Mouse (Mus musculus): ENCODE data around the gene Rasal3.

Gene Rasal3

DNA sequence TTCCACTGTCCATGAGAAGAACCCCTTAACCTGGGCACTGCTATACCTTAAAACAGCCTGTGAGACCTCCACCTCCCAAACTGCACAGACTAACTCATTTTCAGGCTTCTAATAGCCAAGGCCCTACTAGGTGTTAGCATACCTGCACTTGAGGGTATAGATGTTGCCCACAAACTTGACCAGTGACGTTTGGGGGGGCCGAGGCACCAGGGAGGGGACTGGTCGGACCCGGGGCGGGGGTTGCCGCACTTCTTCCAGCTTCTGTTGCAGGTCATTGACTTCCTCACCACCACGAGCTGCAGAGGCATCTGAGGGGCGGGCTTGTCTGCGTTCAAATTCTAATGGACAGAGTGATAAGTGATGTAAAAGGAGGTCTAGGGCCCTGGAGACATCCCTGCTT is 47.1 kb downstream of the Rasal3 start:
- in situ Hi-C loops (cut with MseI, MboI): no loop called here

DNA sequence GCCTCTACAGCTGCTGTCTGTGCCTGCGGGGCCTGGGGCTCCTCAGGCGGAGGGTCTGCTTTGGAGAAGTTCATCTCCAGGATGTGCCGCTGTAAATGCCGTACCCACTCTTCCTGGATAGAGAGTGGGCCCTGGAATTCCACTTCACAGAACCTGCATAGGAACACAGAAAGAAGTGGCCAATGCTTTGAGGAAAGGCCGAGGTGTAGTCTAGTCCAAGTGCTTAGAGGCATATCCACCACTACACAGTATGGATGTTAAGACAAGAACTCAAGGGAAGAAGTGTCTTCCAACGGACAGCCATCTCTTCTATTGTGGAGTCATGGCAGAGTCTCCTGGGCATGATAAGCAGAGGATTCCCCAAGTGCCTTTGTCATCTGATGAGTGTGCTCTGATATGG is 48.4 kb downstream of the Rasal3 start:
- in situ Hi-C loops (cut with MseI, MboI): no loop called here

DNA sequence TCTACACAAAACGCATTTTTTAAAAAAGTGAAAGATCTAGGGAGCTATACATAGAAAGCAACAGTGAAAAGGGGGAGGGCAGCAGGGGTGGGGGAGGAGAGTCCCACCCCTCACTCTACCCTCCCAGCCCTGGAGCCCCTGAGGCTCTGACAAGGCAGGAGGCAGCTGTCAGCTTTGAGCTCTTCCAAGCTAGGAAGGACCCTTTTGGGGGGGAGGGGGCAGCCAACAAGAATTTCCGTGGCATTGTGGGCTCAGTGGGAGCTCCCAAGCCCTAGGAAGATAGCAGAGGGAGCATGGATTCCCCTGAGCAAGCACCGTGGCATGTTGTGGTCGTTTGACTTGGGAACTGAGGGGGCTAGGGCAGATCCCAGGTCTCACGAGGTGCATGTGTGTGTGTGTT is 49.2 kb downstream of the Rasal3 start:
- in situ Hi-C loops (cut with MseI, MboI): no loop called here

DNA sequence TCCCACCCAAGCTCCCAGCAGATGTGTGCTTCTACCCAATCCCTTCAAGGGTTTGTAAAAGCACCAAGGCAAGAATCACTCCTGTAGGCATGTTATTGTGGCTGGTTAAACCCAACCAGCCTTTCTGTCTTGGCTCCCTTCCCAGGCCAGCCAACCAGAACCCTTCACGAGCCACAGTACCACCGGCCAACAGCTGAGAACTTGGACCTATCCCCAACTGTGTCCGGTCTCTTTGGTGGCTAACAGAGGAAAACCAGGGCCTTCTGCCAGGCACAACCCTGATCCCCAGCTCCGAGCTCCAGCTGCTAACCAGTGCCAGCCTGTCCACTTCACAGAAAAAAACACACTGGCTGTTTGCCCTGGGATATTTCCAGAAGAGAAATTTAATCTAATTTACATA is 49.7 kb downstream of the Rasal3 start:
- in situ Hi-C loops (cut with MseI, MboI): no loop called here

DNA sequence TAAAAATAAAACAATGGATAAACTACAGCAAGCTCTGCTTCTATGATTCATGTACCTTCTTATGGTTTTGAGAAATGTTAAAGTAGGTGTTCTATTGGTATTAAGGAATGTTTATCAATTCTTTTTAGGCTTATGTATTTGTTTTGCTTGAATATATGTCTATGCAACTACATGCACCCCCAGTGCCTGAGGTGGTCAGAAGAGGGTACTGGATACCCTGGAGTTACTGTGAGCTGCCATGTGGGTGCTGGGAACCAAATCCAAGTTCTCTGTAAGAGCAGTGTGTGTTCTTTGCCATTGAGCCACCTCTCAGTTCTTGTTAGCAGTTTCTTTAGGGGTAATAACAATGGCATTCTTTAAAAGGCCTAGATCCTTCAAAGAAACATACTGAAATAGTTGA is 51.7 kb downstream of the Rasal3 start:
- in situ Hi-C loops (cut with MseI, MboI): no loop called here

DNA sequence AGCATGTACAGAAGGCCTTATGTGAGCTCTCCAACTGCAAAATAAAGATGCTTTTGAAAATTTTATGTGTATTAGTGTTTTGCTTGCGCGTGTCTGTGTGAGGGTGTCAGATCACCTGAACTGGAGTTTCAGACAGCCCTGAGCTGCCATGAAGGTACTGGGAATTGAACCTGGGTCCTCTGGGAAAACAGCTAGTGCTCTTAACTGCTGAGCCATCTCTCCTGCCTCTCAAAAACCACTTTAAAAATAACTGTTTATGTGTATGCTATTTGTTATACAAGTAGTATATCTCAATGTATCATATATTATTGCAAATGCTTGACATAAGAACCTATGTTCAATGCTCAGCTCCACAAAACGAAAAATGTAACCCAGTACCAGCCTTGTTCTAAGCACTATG is 52.1 kb downstream of the Rasal3 start:
- in situ Hi-C loops (cut with MseI, MboI): no loop called here

DNA sequence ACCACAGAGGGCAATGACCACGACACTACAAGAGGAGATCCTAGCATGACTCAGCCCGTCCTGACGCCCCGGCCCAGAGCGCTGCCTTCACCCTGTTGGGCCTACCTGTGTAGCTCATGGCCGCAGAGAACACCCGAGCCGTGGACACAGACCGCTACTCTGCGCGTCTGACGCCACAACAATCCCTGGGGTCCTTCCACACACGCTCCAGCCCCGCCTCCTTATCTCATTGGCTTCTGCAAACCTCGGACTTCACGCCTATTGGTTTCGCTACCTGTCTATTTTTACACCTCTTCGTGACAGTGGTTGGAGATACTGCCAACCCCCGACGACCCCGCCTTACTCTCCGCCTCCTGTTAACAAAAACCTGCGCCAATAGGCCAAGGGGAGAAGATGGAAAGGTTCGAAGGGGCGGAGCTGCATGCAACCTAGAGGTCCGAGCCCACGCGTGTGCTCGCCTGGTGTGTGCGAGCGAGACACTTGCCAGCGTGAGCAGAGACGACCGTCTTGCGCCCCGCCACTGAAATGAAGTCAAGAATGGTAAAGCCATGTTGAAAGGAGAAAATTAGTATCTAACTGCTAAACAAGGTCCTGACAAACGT is 52.9 kb downstream of the Rasal3 start, which contains the start of gene Akap8l:
Gene Akap8l (minus strand): TSS at position 226 of the 602 bp plus-strand sequence.
- in situ Hi-C loops (cut with MseI, MboI): no loop called here

DNA sequence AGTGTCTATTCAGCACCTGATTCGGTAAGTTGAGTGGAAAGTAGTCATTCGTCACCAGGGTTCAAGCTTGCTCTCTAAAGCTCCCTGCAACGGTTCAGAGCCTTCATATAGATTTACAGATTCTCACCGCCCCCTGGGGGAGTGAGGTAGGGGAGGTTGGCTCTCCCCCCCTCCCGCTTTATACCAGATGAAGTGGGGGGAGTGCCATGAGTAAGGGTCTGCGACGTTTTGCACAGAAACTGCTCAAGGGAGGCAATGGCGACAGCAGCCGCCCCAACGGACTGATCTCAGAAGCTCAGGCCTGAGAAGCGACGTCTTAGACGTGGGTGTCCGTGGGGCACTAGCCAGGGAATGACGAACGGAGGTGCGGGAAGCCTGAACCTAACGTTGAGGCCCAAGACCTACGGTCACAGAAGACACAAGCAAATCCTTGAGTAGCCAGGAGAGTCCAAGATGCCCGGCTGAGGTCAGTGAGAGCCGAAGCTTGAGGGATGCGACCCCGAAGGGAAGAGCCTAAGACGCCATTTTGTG is 53.5 kb downstream of the Rasal3 start:
- in situ Hi-C loops (cut with MseI, MboI): loop anchor here (5.0 to 10.0 kb wide), 3 partner anchors 82 to 145 kb away; no protein-coding TSS in a partner anchor

DNA sequence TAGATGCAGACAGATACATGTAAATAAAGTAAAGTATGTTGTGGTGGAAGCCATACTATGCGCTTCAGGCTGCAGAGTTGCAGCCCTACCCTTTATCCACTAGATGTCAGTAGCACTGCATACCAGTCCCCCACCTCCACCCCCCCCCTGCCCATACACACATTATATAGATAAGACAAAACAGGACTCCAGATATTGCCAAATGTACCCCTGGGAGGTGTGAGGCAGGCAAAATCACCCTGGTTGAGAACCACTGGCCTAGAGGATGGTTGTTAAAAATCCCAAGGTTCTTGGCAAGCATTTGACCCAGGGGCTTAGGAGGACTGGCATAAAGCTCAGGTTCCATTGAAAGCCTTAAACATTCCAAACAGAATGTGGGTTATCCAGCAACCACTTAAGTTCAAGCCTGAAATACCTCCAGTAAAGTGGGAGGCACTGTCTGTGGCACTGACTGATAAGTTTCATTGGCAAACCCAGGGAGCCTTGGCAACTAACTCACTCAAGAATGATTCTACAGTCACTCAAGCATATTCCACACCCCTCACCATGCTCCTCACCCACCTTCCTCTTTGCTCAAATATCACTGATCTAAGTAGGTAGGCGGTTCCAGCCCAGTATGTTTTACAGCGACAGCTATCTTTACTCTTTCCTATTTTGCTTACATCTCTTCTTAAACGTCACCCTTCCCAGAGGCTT is 54.2 kb downstream of the Rasal3 start:
- in situ Hi-C loops (cut with MseI, MboI): loop anchor here (5.0 to 10.0 kb wide), 3 partner anchors 83 to 146 kb away; no protein-coding TSS in a partner anchor

DNA sequence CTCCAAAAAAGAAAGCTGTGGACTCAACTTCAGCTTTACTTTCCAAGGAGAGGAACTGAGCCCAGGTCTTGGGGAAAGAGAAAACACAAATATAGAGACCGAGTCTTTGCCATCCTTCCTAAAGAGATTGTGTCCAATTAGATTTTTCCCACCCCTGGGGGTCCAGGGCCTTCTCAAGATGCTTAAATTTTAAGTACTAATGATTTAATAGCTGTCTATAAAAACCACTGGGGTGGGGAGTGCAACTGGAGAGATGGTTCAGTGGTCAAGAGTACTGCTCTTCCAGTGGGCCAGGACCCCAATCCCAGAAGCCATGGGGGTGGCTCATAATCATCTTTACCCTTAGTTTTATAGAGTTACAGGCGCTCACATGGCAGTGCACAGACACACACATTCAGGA is 55.0 kb downstream of the Rasal3 start:
- in situ Hi-C loops (cut with MseI, MboI): loop anchor here (5.0 to 10.0 kb wide), 3 partner anchors 84 to 146 kb away; no protein-coding TSS in a partner anchor

DNA sequence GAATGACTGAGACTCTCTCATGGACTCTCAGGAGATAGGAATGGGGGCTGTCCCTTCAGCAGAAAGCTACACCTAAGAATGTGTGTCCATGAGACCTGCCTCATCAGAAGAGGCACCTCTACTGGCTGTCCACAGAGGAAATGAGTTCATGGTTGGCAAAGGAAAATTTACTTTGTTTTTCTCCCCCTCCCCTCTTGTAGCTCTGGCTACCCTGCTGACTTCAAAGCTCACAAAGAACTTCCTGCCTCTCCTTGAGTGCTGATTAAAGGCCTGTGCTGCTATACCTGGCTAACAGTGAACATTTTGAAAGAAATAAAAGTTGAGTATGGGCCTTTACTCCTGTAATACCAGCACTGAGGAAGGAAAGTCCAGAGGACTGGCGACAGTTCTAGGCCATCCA is 62.3 kb downstream of the Rasal3 start:
- in situ Hi-C loops (cut with MseI, MboI): loop anchor here in 1 of 2 experiments (10.0 kb wide), 1 partner anchor 154 kb away; no protein-coding TSS in a partner anchor
